Mouse (Mus musculus): ENCODE measurements around the gene Selenow. TPM values are rescaled to one million over a fixed set of nuclear protein-coding genes. Genes with fewer than 3 reads are reported as not detected.

Selenow gene
- polyA plus RNA-seq, 1 experiment = 175 TPM

- Histone ChIP-seq H3K27ac (ENCODE audit: control insufficient read depth, insufficient read depth, low read depth, low read length, poor library complexity) (no peak overlapping the region), H3K4me3 (replicated peaks; ENCODE audit: control insufficient read depth, low read depth, low read length) (no peak overlapping the region), H3K4me1 (ENCODE audit: control insufficient read depth, insufficient read depth, low read length) (peaks cover 4% of the 10 kb centered on the region)
- WGBS = 75% methylated on average over 3 of the region's 3 CpGs
- TF ChIP-seq POLR2A (IDR thresholded peaks at IDR 0.05; ENCODE audit: borderline replicate concordance, control insufficient read depth, low read depth, low read length) (no peak), CTCF (IDR thresholded peaks at IDR 0.05; ENCODE audit: control insufficient read depth, insufficient read depth, low read length) (no peak)
Measured at GRCm38 (mm10) chr7:15952416-15952815, 30.2 kb upstream of the Selenow start.

GRCm38 (mm10) chr7:15950008-15950407, 27.8 kb upstream of the Selenow start:
- no peak overlapping the region for H3K4me3 ChIP-seq (replicated peaks; ENCODE audit: control insufficient read depth, low read depth, low read length)
- TF ChIP-seq CTCF (IDR thresholded peaks at IDR 0.05; ENCODE audit: control insufficient read depth, insufficient read depth, low read length) = no peak
- peak; percentile 29; the same call in 1 of the 2 replicates for TF ChIP-seq POLR2A (IDR thresholded peaks at IDR 0.05; ENCODE audit: borderline replicate concordance, control insufficient read depth, low read depth, low read length)
- H3K4me1 ChIP-seq (ENCODE audit: control insufficient read depth, insufficient read depth, low read length) = peaks cover 4% of the 10 kb centered on the region
- 87% methylated on average over 15 of the region's 15 CpGs for WGBS
- no peak overlapping the region for H3K27ac ChIP-seq (ENCODE audit: control insufficient read depth, insufficient read depth, low read depth, low read length, poor library complexity)

GRCm38 (mm10) chr7:15949216-15949790, 27.1 kb upstream of the Selenow start:
- Histone ChIP-seq H3K27ac (ENCODE audit: control insufficient read depth, insufficient read depth, low read depth, low read length, poor library complexity) (no peak overlapping the region), H3K4me1 (ENCODE audit: control insufficient read depth, insufficient read depth, low read length) (peaks cover 6% of the 10 kb centered on the region), H3K4me3 (replicated peaks; ENCODE audit: control insufficient read depth, low read depth, low read length) (no peak overlapping the region)
- no peak for TF ChIP-seq CTCF (IDR thresholded peaks at IDR 0.05; ENCODE audit: control insufficient read depth, insufficient read depth, low read length)
- no peak for TF ChIP-seq POLR2A (IDR thresholded peaks at IDR 0.05; ENCODE audit: borderline replicate concordance, control insufficient read depth, low read depth, low read length)
- WGBS = 10% methylated on average over 7 of the region's 7 CpGs

GRCm38 (mm10) chr7:15948381-15948941, 26.3 kb upstream of the Selenow start:
- TF ChIP-seq POLR2A (IDR thresholded peaks at IDR 0.05; ENCODE audit: borderline replicate concordance, control insufficient read depth, low read depth, low read length) = no peak; the same call in 1 of the 2 replicates
- TF ChIP-seq CTCF (IDR thresholded peaks at IDR 0.05; ENCODE audit: control insufficient read depth, insufficient read depth, low read length) = peak; percentile 92
- peak overlapping the region; percentile 35 for H3K4me3 ChIP-seq (replicated peaks; ENCODE audit: control insufficient read depth, low read depth, low read length)
- peaks cover 6% of the 10 kb centered on the region for H3K4me1 ChIP-seq (ENCODE audit: control insufficient read depth, insufficient read depth, low read length)
- H3K27ac ChIP-seq (ENCODE audit: control insufficient read depth, insufficient read depth, low read depth, low read length, poor library complexity) = no peak overlapping the region
- 1% methylated on average over 23 of the region's 23 CpGs for whole genome bisulfite sequencing

GRCm38 (mm10) chr7:15947653-15948260, 25.6 kb upstream of the Selenow start:
- Histone ChIP-seq H3K4me3 (replicated peaks; ENCODE audit: control insufficient read depth, low read depth, low read length) (no peak overlapping the region), H3K4me1 (ENCODE audit: control insufficient read depth, insufficient read depth, low read length) (peaks cover 6% of the 10 kb centered on the region), H3K27ac (ENCODE audit: control insufficient read depth, insufficient read depth, low read depth, low read length, poor library complexity) (no peak overlapping the region)
- TF ChIP-seq CTCF (IDR thresholded peaks at IDR 0.05; ENCODE audit: control insufficient read depth, insufficient read depth, low read length) = no peak
- TF ChIP-seq POLR2A (IDR thresholded peaks at IDR 0.05; ENCODE audit: borderline replicate concordance, control insufficient read depth, low read depth, low read length) = no peak
- WGBS = 41% methylated on average over 4 of the region's 4 CpGs

GRCm38 (mm10) chr7:15945721-15946536, 23.7 kb upstream of the Selenow start, which contains the start of gene Nop53:
TSS of gene Nop53 (minus strand) at chr7:15946074.
- peaks cover 5% of the 10 kb centered on the region for H3K4me1 ChIP-seq (ENCODE audit: control insufficient read depth, insufficient read depth, low read length)
- WGBS = 2% methylated on average over 59 of the region's 59 CpGs
- TF ChIP-seq POLR2A (IDR thresholded peaks at IDR 0.05; ENCODE audit: borderline replicate concordance, control insufficient read depth, low read depth, low read length) (peak; percentile 54; the same call in 1 of the 2 replicates), CTCF (IDR thresholded peaks at IDR 0.05; ENCODE audit: control insufficient read depth, insufficient read depth, low read length) (no peak)

GRCm38 (mm10) chr7:15945211-15945610, 23.0 kb upstream of the Selenow start:
- 8% methylated on average over 8 of the region's 8 CpGs for whole genome bisulfite sequencing
- Histone ChIP-seq H3K4me3 (replicated peaks; ENCODE audit: control insufficient read depth, low read depth, low read length) (peak overlapping the region; percentile 68), H3K4me1 (ENCODE audit: control insufficient read depth, insufficient read depth, low read length) (peaks cover 5% of the 10 kb centered on the region), H3K27ac (ENCODE audit: control insufficient read depth, insufficient read depth, low read depth, low read length, poor library complexity) (no peak overlapping the region)
- TF ChIP-seq POLR2A (IDR thresholded peaks at IDR 0.05; ENCODE audit: borderline replicate concordance, control insufficient read depth, low read depth, low read length) (no peak), CTCF (IDR thresholded peaks at IDR 0.05; ENCODE audit: control insufficient read depth, insufficient read depth, low read length) (no peak)

More at GRCm38 (mm10) chr7:15945721-15946536, 23.7 kb upstream of the Selenow start, which contains the start of gene Nop53:
- peak within 1 kb of the TSS; percentile 86 for H3K27ac ChIP-seq (ENCODE audit: control insufficient read depth, insufficient read depth, low read depth, low read length, poor library complexity)
- peak within 1 kb of the TSS; percentile 68 for H3K4me3 ChIP-seq (replicated peaks; ENCODE audit: control insufficient read depth, low read depth, low read length)

- 97% methylated on average over 1 of the region's 1 CpGs for WGBS
- H3K4me1 ChIP-seq (ENCODE audit: control insufficient read depth, insufficient read depth, low read length) = peaks cover 3% of the 10 kb centered on the region
- no peak overlapping the region for H3K27ac ChIP-seq (ENCODE audit: control insufficient read depth, insufficient read depth, low read depth, low read length, poor library complexity)
- TF ChIP-seq POLR2A (IDR thresholded peaks at IDR 0.05; ENCODE audit: borderline replicate concordance, control insufficient read depth, low read depth, low read length) (no peak), CTCF (IDR thresholded peaks at IDR 0.05; ENCODE audit: control insufficient read depth, insufficient read depth, low read length) (no peak)
- no peak overlapping the region for H3K4me3 ChIP-seq (replicated peaks; ENCODE audit: control insufficient read depth, low read depth, low read length)
Measured at GRCm38 (mm10) chr7:15944311-15944710, 22.1 kb upstream of the Selenow start.
